ENCODE assay signal across 22 mouse cellular contexts in genomic region chr4:101369738-101370275, GRCm38 (mm10). TPM values are rescaled to one million over a fixed set of nuclear protein-coding genes. Genes with fewer than 3 reads are reported as not detected.
A peak's percentile ranks its signal among the peaks of the same experiment; 100 is the strongest.
DNase-seq lines count a peak whose midpoint lies in the region; ATAC-seq and TF ChIP-seq lines count a peak whose summit lies in the region.
"Had no signal": no experiment of that assay in that cellular context is flagged by ENCODE, and none has a peak within 500 bp of the region (broad histone marks: within the 10 kb centered on the region; RNA-seq: fewer than 3 reads in every experiment).

No protein-coding gene starts in this region.

- WGBS in kidney, embryonic 16.5 days, result 70% methylated on average over 4 of the region's 4 CpGs
- 51% methylated on average over 4 of the region's 4 CpGs for WGBS in liver, embryonic 14.5 days (ENCODE audit: insufficient replicate concordance)

- H3K4me1 ChIP-seq in kidney, embryonic 16.5 days (ENCODE audit: insufficient read depth, low read length), result no peaks in the 10 kb centered on the region
- H3K4me1 ChIP-seq in liver, embryonic 14.5 days (replicated peaks; ENCODE audit: control insufficient read depth in 2 of 2, insufficient read depth in 2 of 2, low read length in 1 of 2), result peaks cover 0 to 4% of the 10 kb centered on the region in 2 experiments; a peak in 1 of 4 replicates
- H3K4me1 ChIP-seq: embryonic facial prominence, embryonic 13.5 days; forebrain, embryonic 12.5 days; hindbrain, embryonic 10.5 days; midbrain, embryonic 12.5 days had no signal

- no peak overlapping the region for H3K9ac ChIP-seq in kidney, embryonic 16.5 days (replicated peaks; ENCODE audit: low read length)
- H3K9ac ChIP-seq in liver, embryonic 14.5 days (replicated peaks), result no peak overlapping the region
- H3K9ac ChIP-seq: embryonic facial prominence, embryonic 13.5 days; forebrain, embryonic 12.5 days; midbrain, embryonic 12.5 days had no signal

- no peak overlapping the region for H3K27ac ChIP-seq in kidney, embryonic 16.5 days (ENCODE audit: low read length)
- H3K27ac ChIP-seq in liver, embryonic 14.5 days, result no peak overlapping the region
- H3K27ac ChIP-seq in gastrocnemius, adult 2 months, result no peak overlapping the region
- H3K27ac ChIP-seq: embryonic facial prominence, embryonic 13.5 days; forebrain, embryonic 12.5 days; hindbrain, embryonic 10.5 days; hindbrain, postnatal 0 days; layer of hippocampus, adult 2 months; midbrain, embryonic 12.5 days had no signal

- no peak overlapping the region for H3K4me2 ChIP-seq in kidney, embryonic 16.5 days (replicated peaks; ENCODE audit: low read depth, low read length)
- H3K4me2 ChIP-seq in liver, embryonic 14.5 days (ENCODE audit: low read depth), result no peak overlapping the region
- H3K4me2 ChIP-seq: embryonic facial prominence, embryonic 13.5 days; forebrain, embryonic 12.5 days; heart, embryonic 11.5 days; midbrain, embryonic 12.5 days had no signal

- TF ChIP-seq CTCF in liver, embryonic 14.5 days (IDR thresholded peaks at IDR 0.05; ENCODE audit: low read depth), result no peak
- no peak for TF ChIP-seq CTCF in gastrocnemius, adult 2 months (IDR thresholded peaks at IDR 0.05)

- no peak overlapping the region for H3K4me3 ChIP-seq in kidney, embryonic 16.5 days (ENCODE audit: low read length)
- H3K4me3 ChIP-seq in liver, embryonic 14.5 days (ENCODE audit: insufficient read depth in 1 of 2, low read depth in 2 of 2, low read length in 2 of 2), result no peak overlapping the region
- H3K4me3 ChIP-seq in gastrocnemius, adult 2 months, result no peak overlapping the region
- H3K4me3 ChIP-seq: embryonic facial prominence, embryonic 13.5 days; erythroblast, embryonic 14.5 days; forebrain, embryonic 12.5 days; hindbrain, embryonic 10.5 days; layer of hippocampus, adult 2 months; midbrain, embryonic 12.5 days had no signal

- H3K27me3 ChIP-seq in kidney, embryonic 16.5 days (ENCODE audit: insufficient read depth, low read length), result no peaks in the 10 kb centered on the region
- H3K27me3 ChIP-seq in liver, embryonic 14.5 days (ENCODE audit: control insufficient read depth, insufficient read depth, low read length), result no peaks in the 10 kb centered on the region
- H3K27me3 ChIP-seq: embryonic facial prominence, embryonic 13.5 days; forebrain, embryonic 12.5 days; midbrain, embryonic 12.5 days had no signal

- H3K9me3 ChIP-seq in kidney, embryonic 16.5 days (ENCODE audit: low read length), result no peaks in the 10 kb centered on the region
- H3K9me3 ChIP-seq in liver, embryonic 14.5 days (ENCODE audit: control insufficient read depth, low read length), result no peaks in the 10 kb centered on the region
- H3K9me3 ChIP-seq: embryonic facial prominence, embryonic 13.5 days; forebrain, embryonic 12.5 days; hindbrain, embryonic 10.5 days; midbrain, embryonic 12.5 days had no signal

- no peak for TF ChIP-seq EP300 in liver, embryonic 14.5 days (IDR thresholded peaks at IDR 0.05; ENCODE audit: low read depth)

- H3K36me3 ChIP-seq in kidney, embryonic 16.5 days (ENCODE audit: insufficient read depth, low read length), result no peaks in the 10 kb centered on the region
- H3K36me3 ChIP-seq in liver, embryonic 14.5 days (replicated peaks; ENCODE audit: control insufficient read depth, insufficient read depth, low read depth), result no peaks in the 10 kb centered on the region
- H3K36me3 ChIP-seq: embryonic facial prominence, embryonic 13.5 days; forebrain, embryonic 12.5 days; hindbrain, embryonic 10.5 days; midbrain, embryonic 12.5 days had no signal

- intact Hi-C loops in gastrocnemius, adult 2 months (cut with DNase I), result loop anchor here (10.0 kb wide), 1 partner anchor 175 kb away; no protein-coding TSS in a partner anchor

- peak; percentile 69 for DNase-seq in kidney, adult 18-20 months
- peak; percentile 61 for DNase-seq in 3T3-L1 (ENCODE audit: low read depth, low spot score)
- peak; percentile 48 for DNase-seq in kidney, postnatal 10 days
- DNase-seq in liver, embryonic 14.5 days (ENCODE audit: low read depth in 3 of 3, low spot score in 3 of 3), result no peak
- DNase-seq in cerebellum, postnatal 36 days, result no peak
- DNase-seq in gastrocnemius, adult 2 months, result no peak
- DNase-seq: adrenal gland, adult 8-10 months; cerebellum, adult 2 months; lung, adult 18-20 months; lung, postnatal 14 days had no signal

- no peak for ATAC-seq in kidney, embryonic 16.5 days (ENCODE audit: low FRiP score, low TSS enrichment)
- peak; percentile 50; the same call in 1 of the 2 replicates for ATAC-seq in liver, embryonic 14.5 days (ENCODE audit: insufficient read depth)
- ATAC-seq in frontal cortex, adult (ENCODE audit: low TSS enrichment), result no peak
- ATAC-seq: activated CD4-positive, CD25-positive, alpha-beta regulatory T cell, adult 4 months; hindbrain, postnatal 0 days; intestine, embryonic 16.5 days had no signal

RNA-seq across cellular contexts. Expression of gene Ak4, which starts 49.3 kb away (rescaled TPM):
- 21.0 and 23.8 TPM in 2 replicates for polyA plus RNA-seq in kidney, embryonic 16.5 days (2015; fragmentation: Nextera tagmentation; extraction: Ambion mirVana)
- polyA plus RNA-seq in liver, embryonic 14.5 days (2012; rRNA removed), result 6.4 and 6.5 TPM in 2 replicates
- polyA plus RNA-seq in liver, embryonic 14.5 days (2014; fragmentation: Nextera tagmentation; extraction: Ambion mirVana), result 3.5 and 4.5 TPM in 2 replicates
- total RNA-seq in gastrocnemius, adult 2 months (2021), result 1 to 10 TPM in 1 of 2 experiments, under 1 TPM in 1; 0.61 to 7.8 TPM

Comparison
In these comparisons a context has a peak if more than half of its experiments do, and no peak if none do; other contexts are left out.
1. DNase-seq: peak in kidney, adult 18-20 months (single experiment), 3T3-L1 (single experiment) and kidney, postnatal 10 days (single experiment); none in liver, embryonic 14.5 days (0 of 3), cerebellum, postnatal 36 days (0 of 2) and gastrocnemius, adult 2 months (single experiment).